In the genomic region with DNA sequence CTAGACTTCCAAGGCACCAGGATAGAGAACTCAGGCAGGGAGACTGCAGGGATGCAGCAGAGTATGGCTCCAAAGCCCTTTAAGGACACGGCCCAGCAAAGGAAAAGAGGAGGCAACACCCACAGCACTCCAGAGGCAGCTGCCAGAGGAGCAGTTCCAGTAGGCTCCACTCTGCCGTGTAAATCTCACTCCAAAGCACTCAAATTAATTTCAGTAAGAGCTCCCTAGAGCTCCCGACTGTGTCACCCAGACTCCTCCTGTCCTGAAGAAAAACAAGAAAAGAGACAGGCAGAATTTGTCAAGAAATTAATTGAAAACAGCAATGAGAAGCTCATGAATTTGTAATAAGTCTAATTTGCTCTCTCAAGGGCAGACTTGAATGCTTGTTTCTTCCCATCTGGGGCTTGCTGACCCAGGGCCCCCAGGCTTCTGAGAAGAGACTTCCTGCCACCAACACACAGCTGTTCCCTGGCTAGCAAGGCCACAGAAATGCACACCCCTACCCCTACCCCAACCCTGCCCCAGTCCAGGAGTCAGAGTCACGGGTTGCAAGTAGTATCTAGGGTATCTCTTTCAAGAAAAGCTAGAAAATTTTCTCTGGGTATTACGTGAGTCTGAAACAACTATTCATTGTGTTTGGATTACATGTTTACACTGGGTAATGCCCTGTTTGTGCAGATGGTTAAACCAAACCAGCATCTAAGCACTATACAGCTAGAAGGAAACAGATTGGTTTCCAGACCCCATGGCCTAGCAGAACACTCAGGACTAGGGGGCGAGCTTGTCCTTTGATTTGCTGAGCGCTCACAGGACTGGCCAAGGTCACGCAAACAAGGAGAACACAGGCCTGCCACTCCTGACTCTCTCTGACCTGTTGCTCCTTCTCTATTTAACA, we compare ENCODE assay signal across 8 mouse cellular contexts. TPM values are rescaled to one million over a fixed set of nuclear protein-coding genes. Genes with fewer than 3 reads are reported as not detected.
DNase-seq lines count a peak whose midpoint lies in the region; ATAC-seq lines count a peak whose summit lies in the region.

No protein-coding gene starts in this region.

- ATAC-seq in midbrain, embryonic 11.5 days (ENCODE audit: low FRiP score): peak; percentile 54; the same call in 1 of the 2 replicates

- no peaks in the 10 kb centered on the region for H3K36me3 ChIP-seq in midbrain, embryonic 11.5 days (ENCODE audit: control insufficient read depth, insufficient read depth, low read length)

- WGBS in midbrain, embryonic 11.5 days: 62% methylated on average over 8 of the region's 8 CpGs

- no peaks in the 10 kb centered on the region for H3K27me3 ChIP-seq in midbrain, embryonic 11.5 days (ENCODE audit: control insufficient read depth, insufficient read depth, low read length)

- H3K4me3 ChIP-seq in midbrain, embryonic 11.5 days (ENCODE audit: low read depth, low read length): no peak overlapping the region

- no peak overlapping the region for H3K27ac ChIP-seq in midbrain, embryonic 11.5 days (ENCODE audit: low read depth, low read length)

- intact Hi-C loops in heart, postnatal 25 days (cut with DNase I): no loop called here

- DNase-seq in cerebellum, adult 11-12 months: peak; percentile 7
- no peak for DNase-seq in cerebellum, postnatal 25 days
- DNase-seq in spleen, postnatal 36 days (ENCODE audit: low spot score in 2 of 2): peak; percentile 5 to 7
- no peak for DNase-seq in spleen, postnatal 4 days (ENCODE audit: low spot score in 2 of 2)
- DNase-seq in heart, postnatal 25 days (ENCODE audit: low spot score): peak; percentile 33
- no peak for DNase-seq in midbrain, embryonic 11.5 days (ENCODE audit: low spot score, missing footprints)
- peak; percentile 40 for DNase-seq in thymus, postnatal 25 days
- no peak for DNase-seq in T-cell, adult 2 months (ENCODE audit: low spot score)

- no peak overlapping the region for H3K9ac ChIP-seq in midbrain, embryonic 11.5 days (ENCODE audit: low read length)

- no peaks in the 10 kb centered on the region for H3K9me3 ChIP-seq in midbrain, embryonic 11.5 days (ENCODE audit: control insufficient read depth, low read length)

- H3K4me2 ChIP-seq in midbrain, embryonic 11.5 days: no peak overlapping the region

- peaks cover 4% of the 10 kb centered on the region for H3K4me1 ChIP-seq in midbrain, embryonic 11.5 days (ENCODE audit: control insufficient read depth, insufficient read depth, low read length)

RNA-seq across cellular contexts. Expression of gene Lamtor5, which starts 17.5 kb away (rescaled TPM):
- 10 to 100 TPM; 65.2 to 66.1 TPM for total RNA-seq in heart, postnatal 25 days (2021)
- polyA plus RNA-seq in midbrain, embryonic 11.5 days (2014; fragmentation: Nextera tagmentation; extraction: Ambion mirVana): 195 and 198 TPM in 2 replicates

RNA-seq across cellular contexts. Expression of gene Prok1, which starts 21.7 kb away (rescaled TPM):
- not detected for total RNA-seq in heart, postnatal 25 days (2021)
- 0.07 TPM in 1 of 2 replicates, not detected in the other for polyA plus RNA-seq in midbrain, embryonic 11.5 days (2014; fragmentation: Nextera tagmentation; extraction: Ambion mirVana)

RNA-seq across cellular contexts. Expression of gene Slc16a4, which starts 29.8 kb away (rescaled TPM):
- under 1 TPM; 0.26 to 0.36 TPM for total RNA-seq in heart, postnatal 25 days (2021)
- 1.8 and 2.2 TPM in 2 replicates for polyA plus RNA-seq in midbrain, embryonic 11.5 days (2014; fragmentation: Nextera tagmentation; extraction: Ambion mirVana)

RNA-seq across cellular contexts. Expression of gene A630076J17Rik, which starts 30.8 kb away (rescaled TPM):
- not detected for total RNA-seq in heart, postnatal 25 days (2021)
- not detected in 2 replicates for polyA plus RNA-seq in midbrain, embryonic 11.5 days (2014; fragmentation: Nextera tagmentation; extraction: Ambion mirVana)

RNA-seq across cellular contexts. Expression of gene Cym, which starts 39.7 kb away (rescaled TPM):
- total RNA-seq in heart, postnatal 25 days (2021): under 1 TPM in 1 of 2 experiments, not detected in 1; 0.22 TPM
- not detected in 2 replicates for polyA plus RNA-seq in midbrain, embryonic 11.5 days (2014; fragmentation: Nextera tagmentation; extraction: Ambion mirVana)

Comparison
In these comparisons a context has a peak if more than half of its experiments do, and no peak if none do; other contexts are left out.
1. DNase-seq: peak in cerebellum, adult 11-12 months (single experiment), spleen, postnatal 36 days (2 of 2), heart, postnatal 25 days (single experiment) and thymus, postnatal 25 days (single experiment); none in cerebellum, postnatal 25 days (0 of 2), spleen, postnatal 4 days (0 of 2), midbrain, embryonic 11.5 days (single experiment) and T-cell, adult 2 months (single experiment).